Mouse (Mus musculus) kidney, adult 2 months (tissue): Measurements from ENCODE around the gene Pdzd2. TPM values are rescaled to one million over a fixed set of nuclear protein-coding genes. Genes with fewer than 3 reads are reported as not detected.

Experiments
- DNase-seq: peaks from one replicate; pipeline ENCODE4 v3.0.0; 2021
- H3K27ac ChIP-seq: fragments of 200-500 bp; 2 replicates; pipeline ENCODE4 v1.5.1; 2012; ENCODE audit warnings: low read depth, low read length, control low read depth, inconsistent platforms; ENCODE audit not compliant: insufficient read depth
- H3K27me3 ChIP-seq: fragments of 200-500 bp; replicated peaks from 2 replicates; pipeline ENCODE4 v1.6.1; 2012; ENCODE audit warnings: mild to moderate bottlenecking, moderate library complexity, low read length, inconsistent platforms; ENCODE audit not compliant: control insufficient read depth, insufficient read depth
- H3K36me3 ChIP-seq: fragments of 200-500 bp; 2 replicates; pipeline ENCODE4 v1.6.1; 2012; ENCODE audit warnings: mild to moderate bottlenecking, moderate library complexity, low read length, inconsistent platforms; ENCODE audit not compliant: control insufficient read depth, insufficient read depth
- H3K4me1 ChIP-seq: fragments of 200-500 bp; 2 replicates; pipeline ENCODE4 v1.6.1; 2011; ENCODE audit warnings: low read length; ENCODE audit not compliant: control insufficient read depth, insufficient read depth
- H3K4me3 ChIP-seq: fragments of 200-500 bp; 2 replicates; pipeline ENCODE4 v1.5.1; 2011; ENCODE audit warnings: mild to moderate bottlenecking, low read depth, low read length, control low read depth; ENCODE audit not compliant: insufficient read depth
- CTCF ChIP-seq: fragments of 200-500 bp; conservative IDR thresholded peaks from 2 replicates; pipeline ENCODE4 v1.5.1; 2011; ENCODE audit warnings: low read depth, mild to moderate bottlenecking, control low read depth, low read length, moderate library complexity, mixed read lengths; ENCODE audit not compliant: insufficient read depth, insufficient read length
- POLR2A ChIP-seq: fragments of 200-500 bp; IDR thresholded peaks from one replicate; pipeline ENCODE4 v1.6.1; 2011; ENCODE audit warnings: low read depth, low read length, control low read depth
- WGBS: fragments of 180-500 bp; shearing (Covaris S2); methylation state at CpG from one replicate; pipeline ENCODE4 v1.1.7; 2018; 5-methylcytosine and 5-hydroxymethylcytosine counted together
- polyA plus RNA-seq: library from polyadenylated mRNA; depleted of rRNA; stranded (reverse); fragments of >200 nt; gene quantifications from 2 replicates; pipeline ENCODE4 v1.2.3, GENCODE M21; 2012

Pdzd2 gene
- polyA plus RNA-seq, 1 experiment, result 16.5 TPM

- Histone ChIP-seq H3K36me3 (no peaks in the 10 kb centered on the region), H3K4me1 (no peaks in the 10 kb centered on the region), H3K27me3 (no peaks in the 10 kb centered on the region), H3K4me3 (no peak overlapping the region), H3K27ac (no peak overlapping the region)
- TF ChIP-seq POLR2A, result no peak
- TF ChIP-seq CTCF, result no peak
- no peak for DNase-seq
- 65% methylated on average over 4 of the region's 4 CpGs for WGBS
These were observed 146.6 kb downstream of the Pdzd2 start for GRCm38 (mm10) chr15:12593094-12593493.

- no peaks in the 10 kb centered on the region for H3K4me1 ChIP-seq
- H3K36me3 ChIP-seq, result no peaks in the 10 kb centered on the region
- no peaks in the 10 kb centered on the region for H3K27me3 ChIP-seq
- no peak for DNase-seq
- TF ChIP-seq POLR2A (no peak), CTCF (no peak)
- no peak overlapping the region for H3K4me3 ChIP-seq
- no peak overlapping the region for H3K27ac ChIP-seq
- 38% methylated on average over 3 of the region's 3 CpGs for WGBS
These were observed 147.1 kb downstream of the Pdzd2 start for GRCm38 (mm10) chr15:12592628-12593027.

GRCm38 (mm10) chr15:12588661-12589060 is 151.1 kb downstream of the Pdzd2 start:
- no peaks in the 10 kb centered on the region for H3K27me3 ChIP-seq
- TF ChIP-seq CTCF (no peak), POLR2A (no peak)
- no peaks in the 10 kb centered on the region for H3K4me1 ChIP-seq
- DNase-seq, result no peak
- H3K36me3 ChIP-seq, result no peaks in the 10 kb centered on the region
- no peak overlapping the region for H3K27ac ChIP-seq
- H3K4me3 ChIP-seq, result no peak overlapping the region
- 85% methylated on average over 3 of the region's 3 CpGs for WGBS

GRCm38 (mm10) chr15:12586852-12587424 is 152.8 kb downstream of the Pdzd2 start:
- 80% methylated on average over 4 of the region's 4 CpGs for WGBS
- TF ChIP-seq CTCF (no peak), POLR2A (no peak)
- no peak for DNase-seq

GRCm38 (mm10) chr15:12586154-12586553 is 153.6 kb downstream of the Pdzd2 start:
- Histone ChIP-seq H3K27me3 (no peaks in the 10 kb centered on the region), H3K27ac (no peak overlapping the region), H3K4me3 (no peak overlapping the region), H3K36me3 (no peaks in the 10 kb centered on the region), H3K4me1 (no peaks in the 10 kb centered on the region)
- WGBS, result 7% methylated on average over 5 of the region's 5 CpGs
- peak; percentile 67 for DNase-seq
- TF ChIP-seq CTCF (peak; percentile 72), POLR2A (no peak)

More at GRCm38 (mm10) chr15:12586852-12587424, 152.8 kb downstream of the Pdzd2 start:
- no peaks in the 10 kb centered on the region for H3K36me3 ChIP-seq
- H3K4me3 ChIP-seq, result no peak overlapping the region
- H3K4me1 ChIP-seq, result no peaks in the 10 kb centered on the region
- H3K27me3 ChIP-seq, result no peaks in the 10 kb centered on the region
- H3K27ac ChIP-seq, result no peak overlapping the region

- Histone ChIP-seq H3K27me3 (no peaks in the 10 kb centered on the region), H3K36me3 (no peaks in the 10 kb centered on the region), H3K4me1 (no peaks in the 10 kb centered on the region), H3K4me3 (no peak overlapping the region), H3K27ac (no peak overlapping the region)
- peak; percentile 68 for DNase-seq
- no peak for TF ChIP-seq CTCF
- no peak for TF ChIP-seq POLR2A
- 71% methylated on average over 3 of the region's 3 CpGs for WGBS
These were observed 156.7 kb downstream of the Pdzd2 start for GRCm38 (mm10) chr15:12583051-12583450.

GRCm38 (mm10) chr15:12582471-12582870 is 157.3 kb downstream of the Pdzd2 start:
- Histone ChIP-seq H3K4me3 (no peak overlapping the region), H3K36me3 (no peaks in the 10 kb centered on the region), H3K4me1 (no peaks in the 10 kb centered on the region), H3K27me3 (no peaks in the 10 kb centered on the region), H3K27ac (no peak overlapping the region)
- TF ChIP-seq POLR2A, result no peak
- TF ChIP-seq CTCF, result no peak
- peak; percentile 31 for DNase-seq
